Mouse (Mus musculus) central nervous system, embryonic 18 days (tissue): ENCODE data around the gene Slc22a2. TPM values are rescaled to one million over a fixed set of nuclear protein-coding genes. Genes with fewer than 3 reads are reported as not detected.

Experiments used
- polyA plus RNA-seq: library from polyadenylated mRNA; depleted of rRNA; stranded (reverse); fragments of >200 nt; gene quantifications from 2 replicates; pipeline ENCODE4 v1.2.3, GENCODE M21; 2012; rRNA removed

The Slc22a2 gene
- 0.92 and 1.0 TPM in 2 replicates for polyA plus RNA-seq

DNA sequence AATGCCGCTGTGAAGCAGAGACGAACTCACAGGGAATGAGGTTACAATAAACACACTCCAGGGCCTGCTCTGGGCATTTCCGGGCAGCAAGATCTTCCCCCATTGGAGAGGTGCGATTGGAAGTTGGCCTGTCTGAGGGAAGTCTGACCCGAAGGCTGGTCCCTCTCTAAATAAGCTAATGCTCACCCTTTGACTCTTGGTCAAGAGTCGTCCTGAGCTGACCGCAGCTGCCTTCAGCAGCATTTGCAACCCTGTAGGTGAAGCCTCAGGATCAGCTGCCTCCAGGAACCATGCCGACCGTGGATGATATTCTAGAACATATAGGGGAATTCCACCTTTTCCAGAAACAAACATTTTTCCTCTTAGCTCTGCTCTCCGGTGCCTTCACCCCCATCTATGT lies at the start of gene Slc22a2:
Slc22a2 (plus strand) TSS at position 142 of the 400 bp plus-strand sequence.

DNA sequence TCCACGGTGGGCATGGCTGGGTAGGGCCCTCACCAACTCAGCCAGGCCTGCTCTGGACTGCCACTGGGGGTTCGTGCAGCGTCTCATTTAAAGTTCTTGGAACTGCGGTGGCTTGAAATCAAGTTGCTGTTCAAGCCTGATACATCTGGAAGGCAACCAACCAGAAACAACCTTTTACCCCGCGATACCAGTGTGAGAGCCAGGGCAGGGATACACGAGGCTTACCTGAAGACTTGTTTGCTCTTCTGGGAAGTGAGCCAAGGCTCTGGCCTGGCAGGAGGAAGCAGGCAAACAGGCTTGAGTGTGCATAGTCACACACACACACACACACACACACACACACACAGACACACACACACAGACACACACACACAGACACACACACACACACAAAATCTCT lies 91.7 kb downstream of the Slc22a2 start, which contains the start of gene Slc22a1:
Slc22a1 (minus strand) TSS at position 184 of the 400 bp plus-strand sequence.

Other genes starting within 250 kb of the Slc22a2 start
- 0.12 TPM in 2 replicates for gene Plg, start 205.5 kb upstream of the Slc22a2 start, polyA plus RNA-seq
- gene Slc22a3, start 76.4 kb upstream of the Slc22a2 start, polyA plus RNA-seq, result 2.0 and 2.6 TPM in 2 replicates
- gene Slc22a1, start 91.7 kb downstream of the Slc22a2 start, polyA plus RNA-seq, result 0.04 TPM in 2 replicates
- 15.5 and 16.4 TPM in 2 replicates for gene Igf2r, start 185.5 kb downstream of the Slc22a2 start, polyA plus RNA-seq